Mouse (Mus musculus) C2C12 (cell line): ENCODE results near the gene Ap5m1.

Source experiments
- CEBPB ChIP-seq: IDR thresholded peaks from one replicate; pipeline ENCODE4 v1.6.1; 2011; ENCODE audit warnings: low read depth, mild to moderate bottlenecking, control low read depth, moderate library complexity
- CTCF ChIP-seq: IDR thresholded peaks from one replicate; pipeline ENCODE4 v1.5.1; 2011; ENCODE audit not compliant: control insufficient read depth, insufficient read depth, insufficient read length
- MAX ChIP-seq: IDR thresholded peaks from one replicate; pipeline ENCODE4 v1.6.1; 2011; ENCODE audit warnings: mild to moderate bottlenecking, control low read depth
- MYOG ChIP-seq: IDR thresholded peaks from one replicate; pipeline ENCODE4 v1.6.1; 2011; ENCODE audit not compliant: control insufficient read depth, insufficient read length; ENCODE audit errors: extremely low read depth
- USF1 ChIP-seq: IDR thresholded peaks from one replicate; pipeline ENCODE4 v1.6.1; 2011; ENCODE audit warnings: low read depth, mild to moderate bottlenecking, control low read depth, moderate library complexity

- no peak for TF ChIP-seq MYOG
- no peak for TF ChIP-seq CEBPB
- no peak for TF ChIP-seq USF1
- no peak for TF ChIP-seq CTCF
- TF ChIP-seq MAX: no peak
Measured at GRCm38 (mm10) chr14:49088155-49089048, 22.5 kb downstream of the Ap5m1 start.
